Mouse (Mus musculus) kidney, adult 2 months (tissue): ENCODE measurements at regions not wholly inside any gene's neighbourhood (a gene's known extent, or its start where the extent isn't known, plus 50 kb on each side); places are given as distances from the start of the nearest gene placed in this dataset.

Source experiments
- CTCF ChIP-seq: fragments of 200-500 bp; conservative IDR thresholded peaks from 2 replicates; pipeline ENCODE4 v1.5.1; 2011; ENCODE audit warnings: low read depth, mild to moderate bottlenecking, control low read depth, low read length, moderate library complexity, mixed read lengths; ENCODE audit not compliant: insufficient read depth, insufficient read length
- POLR2A ChIP-seq: fragments of 200-500 bp; IDR thresholded peaks from one replicate; pipeline ENCODE4 v1.6.1; 2011; ENCODE audit warnings: low read depth, low read length, control low read depth

- TF ChIP-seq POLR2A = no peak
- no peak for TF ChIP-seq CTCF
These were observed 84.1 kb upstream of the Plcl2 start for GRCm38 (mm10) chr17:50425110-50425509.
